Mouse (Mus musculus) telencephalon, adult 2 months (tissue): ENCODE data around the gene Cd300lg.

Experiments
- DNase-seq: peaks from one replicate; pipeline ENCODE4 v3.0.0-alpha.2; 2011; ENCODE audit warnings: low read depth, low spot score

The Cd300lg gene

GRCm38 (mm10) chr11:102025991-102026660 is 15.2 kb upstream of the Cd300lg start:
- DNase-seq, result no peak

- no peak for DNase-seq
These were observed 14.5 kb upstream of the Cd300lg start for GRCm38 (mm10) chr11:102026694-102027360.

- DNase-seq, result no peak
These were observed 13.8 kb upstream of the Cd300lg start for GRCm38 (mm10) chr11:102027361-102028017.

GRCm38 (mm10) chr11:102028087-102028816 is 13.1 kb upstream of the Cd300lg start, which contains the start of gene Mpp3:
TSS of gene Mpp3 (minus strand) at chr11:102028461.
- DNase-seq, result no peak

- no peak for DNase-seq
These were observed 12.0 kb upstream of the Cd300lg start for GRCm38 (mm10) chr11:102029304-102029703.

- no peak for DNase-seq
These were observed 11.3 kb upstream of the Cd300lg start for GRCm38 (mm10) chr11:102029966-102030365.

- DNase-seq, result peak; percentile 52
These were observed 10.2 kb upstream of the Cd300lg start for GRCm38 (mm10) chr11:102031149-102031548.

- DNase-seq, result no peak
These were observed 8.2 kb upstream of the Cd300lg start for GRCm38 (mm10) chr11:102033055-102033591.

GRCm38 (mm10) chr11:102034887-102035286 is 6.4 kb upstream of the Cd300lg start:
- DNase-seq, result no peak

GRCm38 (mm10) chr11:102035456-102035960 is 5.8 kb upstream of the Cd300lg start:
- DNase-seq, result no peak

GRCm38 (mm10) chr11:102036336-102036735 is 5.0 kb upstream of the Cd300lg start:
- DNase-seq, result no peak

GRCm38 (mm10) chr11:102037789-102038188 is 3.5 kb upstream of the Cd300lg start:
- no peak for DNase-seq

- no peak for DNase-seq
These were observed 1.7 kb upstream of the Cd300lg start for GRCm38 (mm10) chr11:102039487-102040137.

GRCm38 (mm10) chr11:102040138-102040524 is 1.2 kb upstream of the Cd300lg start:
- DNase-seq, result peak; percentile 62

GRCm38 (mm10) chr11:102040646-102041045 is 663 bp upstream of the Cd300lg start:
- no peak for DNase-seq

GRCm38 (mm10) chr11:102042971-102043370 is 1.7 kb downstream of the Cd300lg start:
- DNase-seq, result no peak

- no peak for DNase-seq
These were observed 2.1 kb downstream of the Cd300lg start for GRCm38 (mm10) chr11:102043381-102043780.

GRCm38 (mm10) chr11:102044691-102045212 is 3.4 kb downstream of the Cd300lg start:
- no peak for DNase-seq

- no peak for DNase-seq
These were observed 5.3 kb downstream of the Cd300lg start for GRCm38 (mm10) chr11:102046607-102047006.

- DNase-seq, result no peak
These were observed 8.7 kb downstream of the Cd300lg start for GRCm38 (mm10) chr11:102049875-102050482.
